Mouse (Mus musculus): ENCODE data around the gene Bcar3.
"Not testable (repeated sequence)": the region's sequence is repeated elsewhere in the genome, so short reads cannot be mapped to it uniquely, and the experiment has no call there.

Bcar3 gene

GRCm38 (mm10) chr3:122386444-122386843, 92.5 kb downstream of the Bcar3 start:
- DNase-seq (ENCODE audit: low spot score): no peak

GRCm38 (mm10) chr3:122387771-122388170, 93.8 kb downstream of the Bcar3 start:
- DNase-seq (ENCODE audit: low spot score): no peak

- DNase-seq (ENCODE audit: low spot score): no peak
These were observed 96.0 kb downstream of the Bcar3 start for GRCm38 (mm10) chr3:122389972-122390371.

- DNase-seq (ENCODE audit: low spot score): no peak
These were observed 97.2 kb downstream of the Bcar3 start for GRCm38 (mm10) chr3:122391098-122391497.

- no peak for DNase-seq (ENCODE audit: low spot score)
These were observed 97.9 kb downstream of the Bcar3 start for GRCm38 (mm10) chr3:122391816-122392215.

- DNase-seq (ENCODE audit: low spot score): not testable (repeated sequence)
These were observed 99.5 kb downstream of the Bcar3 start for GRCm38 (mm10) chr3:122393411-122393810.

- DNase-seq (ENCODE audit: low spot score): no peak
These were observed 100.0 kb downstream of the Bcar3 start for GRCm38 (mm10) chr3:122393836-122394374.

- DNase-seq (ENCODE audit: low spot score): no peak
These were observed 103.0 kb downstream of the Bcar3 start for GRCm38 (mm10) chr3:122396957-122397356.

- no peak for DNase-seq (ENCODE audit: low spot score)
These were observed 103.5 kb downstream of the Bcar3 start for GRCm38 (mm10) chr3:122397401-122397800.

- DNase-seq (ENCODE audit: low spot score): no peak
These were observed 107.1 kb downstream of the Bcar3 start for GRCm38 (mm10) chr3:122401011-122401410.

GRCm38 (mm10) chr3:122402143-122402542, 108.2 kb downstream of the Bcar3 start:
- no peak for DNase-seq (ENCODE audit: low spot score)

GRCm38 (mm10) chr3:122403860-122404557, 110.1 kb downstream of the Bcar3 start:
- no peak for DNase-seq (ENCODE audit: low spot score)

- DNase-seq (ENCODE audit: low spot score): no peak
These were observed 111.4 kb downstream of the Bcar3 start for GRCm38 (mm10) chr3:122405203-122405956.

- no peak for DNase-seq (ENCODE audit: low spot score)
These were observed 112.5 kb downstream of the Bcar3 start for GRCm38 (mm10) chr3:122406416-122406815.

- DNase-seq (ENCODE audit: low spot score): no peak
These were observed 113.8 kb downstream of the Bcar3 start for GRCm38 (mm10) chr3:122407757-122408156.

GRCm38 (mm10) chr3:122408798-122409311, 114.9 kb downstream of the Bcar3 start:
- no peak for DNase-seq (ENCODE audit: low spot score)

- DNase-seq (ENCODE audit: low spot score): no peak
These were observed 117.7 kb downstream of the Bcar3 start for GRCm38 (mm10) chr3:122411590-122411989.

GRCm38 (mm10) chr3:122413729-122414561, 120.0 kb downstream of the Bcar3 start:
- DNase-seq (ENCODE audit: low spot score): peak; percentile 16

- no peak for DNase-seq (ENCODE audit: low spot score)
These were observed 120.9 kb downstream of the Bcar3 start for GRCm38 (mm10) chr3:122414868-122415267.

- no peak for DNase-seq (ENCODE audit: low spot score)
These were observed 123.5 kb downstream of the Bcar3 start for GRCm38 (mm10) chr3:122417466-122417865.

- no peak for DNase-seq (ENCODE audit: low spot score)
These were observed 124.8 kb downstream of the Bcar3 start for GRCm38 (mm10) chr3:122418564-122419274.
